Mouse (Mus musculus): ENCODE measurements around the gene Spp1.

Gene Spp1

GRCm38 (mm10) chr5:104434835-104435301, at the start of gene Spp1:
TSS of gene Spp1 (plus strand) at chr5:104435118.
- DNase-seq (ENCODE audit: extremely low read depth, low read depth), result peak; percentile 67

- no peak for DNase-seq (ENCODE audit: extremely low read depth, low read depth)
These were observed 49.4 kb upstream of the Spp1 start for GRCm38 (mm10) chr5:104385521-104385920.

- DNase-seq (ENCODE audit: extremely low read depth, low read depth), result no peak
These were observed 48.0 kb upstream of the Spp1 start for GRCm38 (mm10) chr5:104386908-104387307.

GRCm38 (mm10) chr5:104390962-104391361, 44.0 kb upstream of the Spp1 start:
- no peak for DNase-seq (ENCODE audit: extremely low read depth, low read depth)

- no peak for DNase-seq (ENCODE audit: extremely low read depth, low read depth)
These were observed 42.1 kb upstream of the Spp1 start for GRCm38 (mm10) chr5:104392784-104393183.

- no peak for DNase-seq (ENCODE audit: extremely low read depth, low read depth)
These were observed 38.6 kb upstream of the Spp1 start for GRCm38 (mm10) chr5:104396286-104396685.

- no peak for DNase-seq (ENCODE audit: extremely low read depth, low read depth)
These were observed 36.9 kb upstream of the Spp1 start for GRCm38 (mm10) chr5:104398001-104398400.

- DNase-seq (ENCODE audit: extremely low read depth, low read depth), result no peak
These were observed 35.5 kb upstream of the Spp1 start for GRCm38 (mm10) chr5:104399291-104399950.

- no peak for DNase-seq (ENCODE audit: extremely low read depth, low read depth)
These were observed 34.9 kb upstream of the Spp1 start for GRCm38 (mm10) chr5:104399970-104400369.

GRCm38 (mm10) chr5:104402651-104403050, 32.3 kb upstream of the Spp1 start:
- DNase-seq (ENCODE audit: extremely low read depth, low read depth), result no peak

GRCm38 (mm10) chr5:104403351-104403750, 31.6 kb upstream of the Spp1 start:
- no peak for DNase-seq (ENCODE audit: extremely low read depth, low read depth)

GRCm38 (mm10) chr5:104404551-104404950, 30.4 kb upstream of the Spp1 start:
- no peak for DNase-seq (ENCODE audit: extremely low read depth, low read depth)

- no peak for DNase-seq (ENCODE audit: extremely low read depth, low read depth)
These were observed 29.9 kb upstream of the Spp1 start for GRCm38 (mm10) chr5:104405051-104405450.

- DNase-seq (ENCODE audit: extremely low read depth, low read depth), result no peak
These were observed 28.2 kb upstream of the Spp1 start for GRCm38 (mm10) chr5:104406756-104407155.

GRCm38 (mm10) chr5:104407541-104408231, 27.2 kb upstream of the Spp1 start:
- no peak for DNase-seq (ENCODE audit: extremely low read depth, low read depth)

GRCm38 (mm10) chr5:104408549-104408948, 26.4 kb upstream of the Spp1 start:
- DNase-seq (ENCODE audit: extremely low read depth, low read depth), result no peak

GRCm38 (mm10) chr5:104415999-104416398, 18.9 kb upstream of the Spp1 start:
- no peak for DNase-seq (ENCODE audit: extremely low read depth, low read depth)

GRCm38 (mm10) chr5:104417028-104417427, 17.9 kb upstream of the Spp1 start:
- DNase-seq (ENCODE audit: extremely low read depth, low read depth), result no peak

- DNase-seq (ENCODE audit: extremely low read depth, low read depth), result no peak
These were observed 17.2 kb upstream of the Spp1 start for GRCm38 (mm10) chr5:104417721-104418120.

- DNase-seq (ENCODE audit: extremely low read depth, low read depth), result no peak
These were observed 12.9 kb upstream of the Spp1 start for GRCm38 (mm10) chr5:104422039-104422438.

- DNase-seq (ENCODE audit: extremely low read depth, low read depth), result no peak
These were observed 11.1 kb upstream of the Spp1 start for GRCm38 (mm10) chr5:104423861-104424260.

GRCm38 (mm10) chr5:104425949-104426348, 9.0 kb upstream of the Spp1 start:
- no peak for DNase-seq (ENCODE audit: extremely low read depth, low read depth)

GRCm38 (mm10) chr5:104432886-104433285, 2.0 kb upstream of the Spp1 start:
- DNase-seq (ENCODE audit: extremely low read depth, low read depth), result no peak
